Mouse (Mus musculus): ENCODE results near the gene Lypd6b. TPM values are rescaled to one million over a fixed set of nuclear protein-coding genes. Genes with fewer than 3 reads are reported as not detected.
A peak's percentile ranks its signal among the peaks of the same experiment; 100 is the strongest.

The Lypd6b gene
- polyA plus RNA-seq, 1 experiment from 2014 or later, result 8.9 TPM

DNA sequence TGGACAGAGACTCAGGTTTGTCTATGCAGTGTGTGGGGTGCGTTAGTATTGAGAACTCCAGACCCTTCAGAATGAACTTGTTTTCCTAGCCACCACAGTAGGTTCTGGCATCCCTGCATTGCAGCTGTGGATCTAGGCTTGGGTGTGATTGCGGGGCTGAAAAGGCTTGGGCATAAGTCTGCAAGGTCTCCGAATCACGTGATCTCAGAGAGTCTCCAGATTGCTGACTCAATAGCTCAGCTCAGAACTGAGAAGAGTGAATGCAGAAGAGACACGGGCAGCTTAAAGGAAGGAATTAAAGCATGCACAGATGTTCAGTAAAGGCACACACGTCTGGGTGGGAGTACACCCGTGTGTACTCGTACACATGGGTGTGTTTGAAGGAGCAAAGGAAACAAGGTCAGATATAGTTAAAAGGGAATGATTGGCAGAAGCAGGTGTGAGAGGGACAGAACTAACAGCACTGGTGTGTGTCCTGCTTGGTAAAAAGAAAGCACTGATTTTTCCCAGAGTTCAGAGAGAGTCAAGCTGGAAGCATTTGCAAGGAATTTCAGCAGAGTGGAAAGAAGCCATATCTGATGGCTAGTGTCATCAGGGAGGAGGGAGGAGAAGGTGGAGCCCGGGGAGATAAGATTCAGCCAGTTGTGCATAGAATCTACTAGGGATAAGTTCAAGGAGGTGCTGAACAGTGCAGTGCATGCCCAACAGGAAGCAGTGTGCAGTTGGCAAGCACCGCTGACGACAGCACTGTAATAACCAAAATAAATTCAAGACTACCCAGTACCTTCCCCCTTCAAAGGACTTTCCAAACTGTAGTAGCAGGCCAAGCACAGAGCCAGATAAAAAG lies 37.5 kb upstream of the Lypd6b start:
- Histone ChIP-seq H3K9ac (ENCODE audit: low read depth, low read length) (no peak overlapping the region), H3K4me3 (replicated peaks; ENCODE audit: low read depth, low read length) (no peak overlapping the region), H3K27me3 (ENCODE audit: insufficient read depth, low read length) (no peaks in the 10 kb centered on the region), H3K36me3 (ENCODE audit: insufficient read depth, low read length) (no peaks in the 10 kb centered on the region), H3K4me1 (replicated peaks; ENCODE audit: insufficient read depth, low read length) (0 out of 2 replicates have a peak, but pooled peaks cover 7% of the 10 kb centered on the region), H3K9me3 (replicated peaks; ENCODE audit: low read length) (no peaks in the 10 kb centered on the region), H3K27ac (no peak overlapping the region), H3K4me2 (ENCODE audit: low read length) (no peak overlapping the region)
- DNase-seq (ENCODE audit: low spot score) (no peak), ATAC-seq (replicated peaks; ENCODE audit: low FRiP score, low read depth) (no peak)
- 78% methylated on average over 11 of the region's 11 CpGs for WGBS
- no peak for TF ChIP-seq CTCF (IDR thresholded peaks at IDR 0.05; ENCODE audit: low read depth)

DNA sequence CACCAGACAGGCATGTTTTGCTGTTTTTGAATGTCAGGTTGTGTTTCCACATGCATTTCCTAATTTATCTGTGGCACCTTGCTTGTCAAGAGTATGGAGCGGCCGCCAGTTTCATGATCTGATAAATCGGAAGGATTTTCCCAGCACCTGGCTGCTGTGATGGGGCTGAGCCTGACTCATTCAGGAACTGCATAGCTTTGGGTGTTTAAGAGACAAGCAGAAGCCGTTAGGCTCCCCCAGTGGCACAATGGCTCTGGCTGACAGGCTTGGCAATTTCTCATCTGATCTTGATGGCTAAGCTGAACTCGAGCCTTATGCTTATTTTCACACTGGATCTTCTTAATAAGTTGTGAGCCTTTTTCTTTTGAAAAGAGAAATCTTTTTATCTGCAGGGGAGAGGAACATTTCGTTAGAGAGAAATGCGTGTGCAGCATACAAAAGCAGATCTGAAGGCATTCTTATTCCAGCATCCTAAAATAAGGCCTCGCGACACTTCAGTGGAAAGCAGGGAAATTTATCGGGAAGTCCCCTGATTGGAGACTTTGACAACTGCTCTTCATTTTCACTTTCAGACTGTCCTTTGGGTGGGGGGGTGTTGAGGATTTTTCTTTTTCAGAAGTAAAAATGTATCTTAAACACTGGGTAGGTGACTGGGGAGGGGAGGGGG lies 35.8 kb upstream of the Lypd6b start:
- no peak overlapping the region for H3K27ac ChIP-seq
- no peak for TF ChIP-seq CTCF (IDR thresholded peaks at IDR 0.05; ENCODE audit: low read depth)
- no peak overlapping the region for H3K4me3 ChIP-seq (replicated peaks; ENCODE audit: low read depth, low read length)
- no peak for ATAC-seq (replicated peaks; ENCODE audit: low FRiP score, low read depth)
- no peaks in the 10 kb centered on the region for H3K27me3 ChIP-seq (ENCODE audit: insufficient read depth, low read length)
- no peak overlapping the region for H3K4me2 ChIP-seq (ENCODE audit: low read length)
- no peaks in the 10 kb centered on the region for H3K9me3 ChIP-seq (replicated peaks; ENCODE audit: low read length)
- 81% methylated on average over 10 of the region's 10 CpGs for WGBS
- no peak for DNase-seq (ENCODE audit: low spot score)
- H3K36me3 ChIP-seq (ENCODE audit: insufficient read depth, low read length), result no peaks in the 10 kb centered on the region
- no peak overlapping the region for H3K9ac ChIP-seq (ENCODE audit: low read depth, low read length)
- H3K4me1 ChIP-seq (replicated peaks; ENCODE audit: insufficient read depth, low read length), result no peaks in the 10 kb centered on the region

DNA sequence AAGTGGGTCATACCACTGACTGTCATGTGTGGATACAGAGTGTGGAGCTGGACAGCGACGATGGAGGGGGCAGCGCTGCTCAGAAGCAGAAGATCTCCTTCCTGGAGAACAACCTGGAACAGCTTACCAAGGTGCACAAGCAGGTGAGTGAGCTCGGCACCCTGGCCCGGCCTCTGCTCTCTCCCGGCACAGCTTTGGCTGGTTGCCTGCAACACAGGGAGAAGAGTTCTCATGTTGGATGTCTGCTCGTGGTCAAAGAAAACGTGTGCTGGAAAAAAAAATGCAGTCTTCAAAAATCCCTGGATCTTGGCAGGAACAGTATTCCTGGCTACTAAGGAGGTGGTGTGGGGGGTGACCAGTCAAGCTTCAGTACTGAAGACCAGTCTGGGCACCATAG lies 35.3 kb upstream of the Lypd6b start:
- Histone ChIP-seq H3K9ac (ENCODE audit: low read depth, low read length) (no peak overlapping the region), H3K9me3 (replicated peaks; ENCODE audit: low read length) (no peaks in the 10 kb centered on the region), H3K36me3 (ENCODE audit: insufficient read depth, low read length) (no peaks in the 10 kb centered on the region), H3K27ac (no peak overlapping the region), H3K27me3 (ENCODE audit: insufficient read depth, low read length) (no peaks in the 10 kb centered on the region), H3K4me1 (replicated peaks; ENCODE audit: insufficient read depth, low read length) (no peaks in the 10 kb centered on the region), H3K4me2 (ENCODE audit: low read length) (no peak overlapping the region), H3K4me3 (replicated peaks; ENCODE audit: low read depth, low read length) (no peak overlapping the region)
- no peak for TF ChIP-seq CTCF (IDR thresholded peaks at IDR 0.05; ENCODE audit: low read depth)
- WGBS, result 86% methylated on average over 8 of the region's 8 CpGs
- DNase-seq (ENCODE audit: low spot score) (no peak), ATAC-seq (replicated peaks; ENCODE audit: low FRiP score, low read depth) (no peak)

DNA sequence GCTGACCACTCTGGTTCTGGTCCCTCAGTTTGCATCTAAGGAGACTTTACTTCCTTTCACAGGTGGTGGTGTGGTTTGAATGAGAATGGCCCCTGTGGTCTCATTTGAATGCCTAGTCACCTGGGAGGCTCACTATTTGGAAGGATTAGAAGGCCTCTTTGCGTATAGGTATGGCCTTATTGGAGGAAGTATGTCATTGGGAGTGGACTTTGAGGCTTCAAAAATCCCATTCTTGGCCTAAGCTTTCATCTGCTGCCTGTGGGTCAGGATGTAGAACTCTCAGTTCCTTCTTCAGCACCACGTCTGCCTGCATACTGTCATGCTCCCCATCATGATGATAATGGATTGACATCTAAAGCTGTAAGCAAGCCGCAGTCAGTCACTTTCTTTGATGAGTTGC lies 34.4 kb upstream of the Lypd6b start:
- 89% methylated on average over 3 of the region's 3 CpGs for WGBS
- H3K9me3 ChIP-seq (replicated peaks; ENCODE audit: low read length), result no peaks in the 10 kb centered on the region
- no peak for TF ChIP-seq CTCF (IDR thresholded peaks at IDR 0.05; ENCODE audit: low read depth)

DNA sequence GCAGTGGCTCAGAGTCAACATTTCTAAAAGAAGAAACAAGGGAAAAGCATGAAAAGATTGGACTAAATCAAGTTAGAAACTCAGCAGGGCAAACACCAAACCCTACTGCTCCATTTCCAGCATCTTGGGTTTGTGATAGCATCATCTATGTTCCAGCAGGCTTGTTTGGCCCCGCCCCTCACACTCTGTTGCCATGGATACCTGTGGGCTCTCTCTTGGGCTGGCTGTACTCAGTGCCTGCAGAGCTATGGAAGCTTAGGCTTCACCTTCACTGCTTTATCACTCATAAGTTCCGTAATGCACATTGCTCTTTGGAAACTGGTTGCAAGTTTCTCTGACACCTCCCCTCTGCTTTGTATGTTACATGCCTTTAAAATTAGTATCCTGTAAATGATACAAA lies 32.4 kb upstream of the Lypd6b start:
- no peak overlapping the region for H3K4me3 ChIP-seq (replicated peaks; ENCODE audit: low read depth, low read length)
- ATAC-seq (replicated peaks; ENCODE audit: low FRiP score, low read depth), result 0 out of 2 replicates have a peak, but pooled peaks have one; percentile 52
- 60% methylated on average over 2 of the region's 2 CpGs for WGBS
- DNase-seq (ENCODE audit: low spot score), result no peak
- H3K27me3 ChIP-seq (ENCODE audit: insufficient read depth, low read length), result no peaks in the 10 kb centered on the region
- H3K36me3 ChIP-seq (ENCODE audit: insufficient read depth, low read length), result no peaks in the 10 kb centered on the region
- no peak overlapping the region for H3K27ac ChIP-seq
- H3K9ac ChIP-seq (ENCODE audit: low read depth, low read length), result no peak overlapping the region
- H3K4me1 ChIP-seq (replicated peaks; ENCODE audit: insufficient read depth, low read length), result no peaks in the 10 kb centered on the region
- no peak overlapping the region for H3K4me2 ChIP-seq (ENCODE audit: low read length)
- no peaks in the 10 kb centered on the region for H3K9me3 ChIP-seq (replicated peaks; ENCODE audit: low read length)
- no peak for TF ChIP-seq CTCF (IDR thresholded peaks at IDR 0.05; ENCODE audit: low read depth)

More for the DNA sequence above, 34.4 kb upstream of the Lypd6b start:
- DNase-seq (ENCODE audit: low spot score) (no peak), ATAC-seq (replicated peaks; ENCODE audit: low FRiP score, low read depth) (no peak)
- Histone ChIP-seq H3K27me3 (ENCODE audit: insufficient read depth, low read length) (no peaks in the 10 kb centered on the region), H3K4me2 (ENCODE audit: low read length) (no peak overlapping the region), H3K36me3 (ENCODE audit: insufficient read depth, low read length) (no peaks in the 10 kb centered on the region), H3K4me3 (replicated peaks; ENCODE audit: low read depth, low read length) (no peak overlapping the region), H3K4me1 (replicated peaks; ENCODE audit: insufficient read depth, low read length) (no peaks in the 10 kb centered on the region), H3K27ac (no peak overlapping the region), H3K9ac (ENCODE audit: low read depth, low read length) (no peak overlapping the region)

DNA sequence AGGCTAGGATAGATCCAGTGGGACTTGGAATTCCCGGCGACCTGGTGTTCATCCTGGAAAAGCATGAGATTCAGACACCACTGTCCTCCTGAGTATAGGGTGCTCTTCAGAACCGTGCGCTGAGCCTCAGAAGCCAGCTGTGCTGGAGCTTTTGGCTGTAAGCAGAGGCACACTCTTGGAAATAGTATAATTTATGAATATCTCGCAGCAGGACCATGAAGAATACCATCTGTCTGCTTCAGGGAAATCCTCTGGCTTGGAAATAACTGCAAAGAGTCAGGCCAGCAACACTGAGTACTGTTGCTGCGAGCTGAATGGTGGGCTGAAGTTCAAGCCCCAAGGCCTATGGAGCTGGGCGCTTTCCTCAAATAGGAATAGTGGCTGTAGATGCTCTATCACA lies 29.9 kb upstream of the Lypd6b start:
- H3K4me3 ChIP-seq (replicated peaks; ENCODE audit: low read depth, low read length), result no peak overlapping the region
- ATAC-seq (replicated peaks; ENCODE audit: low FRiP score, low read depth) (no peak), DNase-seq (ENCODE audit: low spot score) (no peak)
- H3K9ac ChIP-seq (ENCODE audit: low read depth, low read length), result no peak overlapping the region
- 69% methylated on average over 7 of the region's 7 CpGs for WGBS
- no peaks in the 10 kb centered on the region for H3K4me1 ChIP-seq (replicated peaks; ENCODE audit: insufficient read depth, low read length)
- TF ChIP-seq CTCF (IDR thresholded peaks at IDR 0.05; ENCODE audit: low read depth), result no peak
- H3K27ac ChIP-seq, result no peak overlapping the region
- no peaks in the 10 kb centered on the region for H3K9me3 ChIP-seq (replicated peaks; ENCODE audit: low read length)
- no peaks in the 10 kb centered on the region for H3K36me3 ChIP-seq (ENCODE audit: insufficient read depth, low read length)
- H3K4me2 ChIP-seq (ENCODE audit: low read length), result no peak overlapping the region
- H3K27me3 ChIP-seq (ENCODE audit: insufficient read depth, low read length), result no peaks in the 10 kb centered on the region
